Mouse (Mus musculus) heart, embryonic 16.5 days (tissue): Measurements from ENCODE around the gene Cbx6. TPM values are rescaled to one million over a fixed set of nuclear protein-coding genes. Genes with fewer than 3 reads are reported as not detected.

Experiments used
- ATAC-seq: fragments of 200-750 bp; cut with Nextera tagmentation; replicated peaks from 2 replicates; pipeline ENCODE4 v1.8.0; 2017; ENCODE audit warnings: moderate number of reproducible peaks; ENCODE audit not compliant: insufficient read depth, low FRiP score; ENCODE audit errors: extremely low read depth
- H3K27ac ChIP-seq: fragments of 300-500 bp; sonication (generic); 2 replicates; pipeline ENCODE4 v1.5.1; 2014; ENCODE audit warnings: mild to moderate bottlenecking, low read length, control low read depth, moderate library complexity
- H3K27me3 ChIP-seq: fragments of 300-500 bp; sonication (generic); 2 replicates; pipeline ENCODE4 v1.6.1; 2014; ENCODE audit warnings: low read length, mixed read lengths; ENCODE audit not compliant: control insufficient read depth, insufficient read depth
- H3K36me3 ChIP-seq: fragments of 300-500 bp; sonication (generic); 2 replicates; pipeline ENCODE4 v1.6.1; 2014; ENCODE audit not compliant: control insufficient read depth, insufficient read depth
- H3K4me1 ChIP-seq: fragments of 300-500 bp; sonication (generic); 2 replicates; pipeline ENCODE4 v1.6.1; 2014; ENCODE audit warnings: low read length, mixed read lengths; ENCODE audit not compliant: control insufficient read depth, insufficient read depth
- H3K4me2 ChIP-seq: fragments of 300-500 bp; sonication (generic); 2 replicates; pipeline ENCODE4 v1.6.1; 2014; ENCODE audit warnings: low read depth, mild to moderate bottlenecking, control low read depth, low read length
- H3K4me3 ChIP-seq: fragments of 300-500 bp; sonication (generic); 2 replicates; pipeline ENCODE4 v1.5.1; 2014; ENCODE audit warnings: mild to moderate bottlenecking, control low read depth, low read length
- H3K9ac ChIP-seq: fragments of 300-500 bp; sonication (generic); 2 replicates; pipeline ENCODE4 v1.6.1; 2014; ENCODE audit warnings: low read length, control low read depth
- H3K9me3 ChIP-seq: fragments of 300-500 bp; sonication (generic); replicated peaks from 2 replicates; pipeline ENCODE4 v1.6.1; 2016; ENCODE audit warnings: low read length; ENCODE audit not compliant: control insufficient read depth
- WGBS: fragments of 180-500 bp; shearing (Covaris S2); extraction: QIAGEN DNeasy Blood & Tissue Kit; methylation state at CpG from one replicate; pipeline ENCODE4 v1.1.7; 2014; 5-methylcytosine and 5-hydroxymethylcytosine counted together
- polyA plus RNA-seq: library from polyadenylated mRNA; unstranded; fragments of >200 nt; fragmentation: Nextera tagmentation; extraction: Ambion mirVana; gene quantifications from 2 replicates; pipeline ENCODE4 v1.2.1, GENCODE M21; 2015

Gene Cbx6
- polyA plus RNA-seq, 1 experiment from 2014 or later: 57.0 TPM

DNA sequence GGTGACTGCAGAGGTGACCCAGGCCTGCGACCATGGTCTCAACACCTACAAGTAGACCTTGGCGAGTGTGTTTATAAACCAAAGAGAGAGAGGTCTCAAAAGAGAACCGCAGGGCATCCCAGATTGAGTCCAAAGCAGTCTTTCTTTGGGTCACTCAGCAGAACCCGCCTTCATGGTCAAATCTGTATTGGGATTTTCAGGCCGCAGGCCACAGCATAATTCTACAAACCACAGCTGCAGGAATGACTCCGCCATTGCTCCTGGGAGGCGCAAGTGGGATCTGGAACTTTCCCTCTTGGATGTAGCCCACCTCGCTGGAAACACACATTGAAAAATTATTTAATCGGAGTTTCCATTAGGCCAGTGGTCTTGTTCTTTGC, 383 bp upstream of the Cbx6 start:
- Histone ChIP-seq H3K4me1 (peaks cover 30% of the 10 kb centered on the region), H3K27ac (peak overlapping the region; percentile 66), H3K4me3 (peak overlapping the region; percentile 87; the same call in 1 of the 2 replicates), H3K9me3 (no peaks in the 10 kb centered on the region), H3K4me2 (peak overlapping the region; percentile 67), H3K9ac (0 out of 2 replicates have a peak overlapping the region, but pooled peaks have one; percentile 69), H3K36me3 (peaks cover 6% of the 10 kb centered on the region; the same call in 1 of the 2 replicates), H3K27me3 (no peaks in the 10 kb centered on the region)
- ATAC-seq: no peak
- 54% methylated on average over 9 of the region's 9 CpGs for WGBS

DNA sequence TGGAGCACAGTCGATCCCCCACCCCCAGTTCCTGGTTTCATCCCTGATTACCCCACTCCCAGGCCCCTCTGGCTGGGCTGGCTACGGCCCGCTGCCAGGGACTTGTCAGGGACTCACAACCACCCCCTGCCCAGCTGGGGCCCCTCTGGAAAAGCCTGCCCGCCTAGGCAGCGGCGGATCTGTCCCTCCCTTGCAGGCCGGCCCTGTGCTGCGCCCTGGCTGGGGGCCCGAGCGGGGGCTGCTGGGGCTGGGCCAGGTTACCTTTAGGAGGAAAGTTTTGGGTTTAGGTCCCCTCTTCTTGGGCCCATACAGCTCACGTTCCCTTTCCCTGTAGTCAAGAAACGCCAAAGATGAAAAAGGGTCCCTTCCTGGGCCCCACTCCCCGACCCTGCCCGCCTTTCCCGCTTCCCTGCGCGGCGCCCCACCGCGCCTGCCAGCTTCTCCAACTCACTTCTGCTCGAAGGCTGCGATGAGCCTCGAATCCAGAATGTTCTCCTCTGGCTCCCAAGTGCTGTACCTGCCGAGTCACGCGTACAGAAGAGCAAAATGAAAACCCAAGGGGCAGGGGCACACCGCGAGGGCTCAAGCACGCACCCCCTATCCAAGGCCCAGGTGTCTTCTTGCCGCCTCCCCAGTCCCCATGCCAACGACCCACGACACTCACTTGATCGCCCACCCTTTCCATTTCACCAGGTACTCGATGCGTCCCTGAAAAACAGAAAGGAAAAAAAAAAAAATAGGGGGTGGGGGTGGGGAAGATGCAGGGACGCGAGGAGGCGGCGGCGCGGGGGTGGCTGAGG, 1.0 kb downstream of the Cbx6 start:
- Histone ChIP-seq H3K27me3 (no peaks in the 10 kb centered on the region), H3K9me3 (no peaks in the 10 kb centered on the region), H3K4me2 (peak overlapping the region; percentile 67), H3K27ac (peak overlapping the region; percentile 95), H3K4me3 (peak overlapping the region; percentile 87), H3K36me3 (peaks cover 11% of the 10 kb centered on the region; the same call in 1 of the 2 replicates), H3K4me1 (peaks cover 33% of the 10 kb centered on the region), H3K9ac (peak overlapping the region; percentile 93)
- WGBS: under 1% methylated on average over 41 of the region's 41 CpGs
- ATAC-seq: peak; percentile 43

DNA sequence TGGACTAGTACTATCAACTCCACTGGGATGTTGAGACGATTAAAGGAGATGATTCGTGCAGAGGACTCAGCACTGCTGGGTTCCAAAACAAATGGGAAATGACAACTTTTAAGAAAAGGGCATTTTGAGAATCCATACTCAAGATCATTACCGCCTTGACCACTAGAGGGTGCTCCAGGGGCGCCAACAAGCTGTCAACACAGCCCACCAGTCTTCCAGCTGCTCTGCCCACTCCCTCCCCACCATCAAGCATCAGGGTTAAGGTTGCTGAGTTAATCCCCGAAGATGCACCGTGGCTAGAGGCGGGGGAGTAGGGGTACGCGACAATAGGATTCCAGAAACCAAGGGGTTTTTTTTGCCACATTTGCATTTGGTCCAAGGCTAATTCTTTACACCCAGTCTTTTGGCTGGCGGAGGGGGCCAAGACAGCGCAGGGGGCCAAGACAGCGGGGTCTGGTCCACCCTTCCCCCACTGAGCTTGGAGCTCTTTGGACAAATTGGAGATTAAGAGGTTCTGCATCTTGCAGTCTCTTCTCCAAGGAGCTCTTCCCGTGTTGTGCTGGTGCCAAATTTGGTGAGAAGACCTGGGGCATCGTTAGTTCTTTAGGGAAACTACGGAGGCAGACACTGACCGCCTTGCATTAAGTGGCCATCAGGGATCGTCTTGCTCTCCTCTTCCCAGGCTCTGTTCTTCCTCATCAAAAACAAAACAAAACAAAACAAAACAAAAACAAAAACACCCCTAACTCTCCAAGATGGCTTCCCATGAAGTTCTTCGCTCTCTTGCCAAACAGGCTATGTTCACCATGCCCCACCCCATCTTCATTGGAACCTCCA, 2.2 kb downstream of the Cbx6 start:
- Histone ChIP-seq H3K9me3 (no peaks in the 10 kb centered on the region), H3K4me2 (peak overlapping the region; percentile 67), H3K4me3 (peak overlapping the region; percentile 87), H3K9ac (peak overlapping the region; percentile 93), H3K27me3 (no peaks in the 10 kb centered on the region), H3K4me1 (peaks cover 33% of the 10 kb centered on the region), H3K36me3 (peaks cover 17% of the 10 kb centered on the region), H3K27ac (peak overlapping the region; percentile 95)
- WGBS: 31% methylated on average over 18 of the region's 18 CpGs
- ATAC-seq: no peak

- no peak overlapping the region for H3K4me2 ChIP-seq
- H3K4me1 ChIP-seq: peaks cover 35% of the 10 kb centered on the region
- no peaks in the 10 kb centered on the region for H3K27me3 ChIP-seq
- no peak overlapping the region for H3K4me3 ChIP-seq
- no peak for ATAC-seq
- H3K9me3 ChIP-seq: no peaks in the 10 kb centered on the region
- peaks cover 21% of the 10 kb centered on the region for H3K36me3 ChIP-seq
- no peak overlapping the region for H3K9ac ChIP-seq
- WGBS: 12% methylated on average over 4 of the region's 4 CpGs
- no peak overlapping the region for H3K27ac ChIP-seq
Observed at GRCm38 (mm10) chr15:79830388-79830787, 4.1 kb downstream of the Cbx6 start.

- Histone ChIP-seq H3K9me3 (no peaks in the 10 kb centered on the region), H3K4me1 (peaks cover 32% of the 10 kb centered on the region), H3K27ac (no peak overlapping the region), H3K4me2 (no peak overlapping the region), H3K36me3 (peaks cover 21% of the 10 kb centered on the region), H3K4me3 (no peak overlapping the region), H3K27me3 (no peaks in the 10 kb centered on the region), H3K9ac (no peak overlapping the region)
- ATAC-seq: no peak
- 88% methylated on average over 5 of the region's 5 CpGs for WGBS
Observed at GRCm38 (mm10) chr15:79829431-79829830, 5.1 kb downstream of the Cbx6 start.

DNA sequence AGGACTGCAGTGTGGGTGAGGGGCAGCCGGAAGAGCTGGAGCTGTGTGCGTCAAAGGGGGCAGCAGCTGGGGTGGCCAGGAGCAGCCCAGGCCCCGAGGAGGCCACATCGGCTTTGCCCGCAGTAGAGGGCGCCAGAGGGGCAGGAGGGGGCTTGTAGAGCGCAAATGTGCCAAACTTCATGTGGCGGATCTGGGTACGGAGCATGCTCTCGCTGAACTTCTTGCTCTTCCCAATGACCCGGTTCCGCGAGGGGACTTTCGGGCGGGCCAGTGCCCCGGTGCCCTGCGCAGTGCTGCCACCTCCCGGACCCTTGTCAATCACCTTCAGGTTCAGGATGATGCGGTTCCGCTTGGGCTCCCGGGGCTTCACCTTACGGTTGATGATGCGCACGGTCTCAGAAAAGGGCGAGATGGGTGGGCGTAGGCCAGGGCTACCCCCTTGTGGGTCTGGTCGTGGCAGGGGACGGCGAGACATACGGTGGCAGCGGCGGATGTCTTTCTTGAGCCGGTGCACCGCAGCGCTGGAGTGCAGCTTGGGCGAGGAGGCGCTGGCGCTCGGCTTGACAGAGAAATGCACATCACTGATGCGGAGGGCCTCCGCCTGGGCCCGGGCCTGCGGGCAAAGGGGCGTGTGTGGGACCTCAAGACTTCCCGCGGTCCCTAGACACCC, 6.0 kb downstream of the Cbx6 start:
- Histone ChIP-seq H3K36me3 (peaks cover 21% of the 10 kb centered on the region), H3K4me3 (no peak overlapping the region), H3K4me2 (peak overlapping the region; percentile 39; the same call in 1 of the 2 replicates), H3K4me1 (peaks cover 38% of the 10 kb centered on the region), H3K9me3 (no peaks in the 10 kb centered on the region), H3K27ac (no peak overlapping the region), H3K9ac (peak overlapping the region; percentile 17; the same call in 1 of the 2 replicates), H3K27me3 (no peaks in the 10 kb centered on the region)
- no peak for ATAC-seq
- 54% methylated on average over 46 of the region's 46 CpGs for WGBS

- Histone ChIP-seq H3K4me2 (no peak overlapping the region), H3K4me1 (peaks cover 39% of the 10 kb centered on the region), H3K4me3 (no peak overlapping the region), H3K36me3 (peaks cover 24% of the 10 kb centered on the region), H3K9me3 (no peaks in the 10 kb centered on the region), H3K27ac (no peak overlapping the region), H3K27me3 (no peaks in the 10 kb centered on the region), H3K9ac (no peak overlapping the region)
- ATAC-seq: no peak
- 91% methylated on average over 11 of the region's 11 CpGs for WGBS
Observed at GRCm38 (mm10) chr15:79827778-79828210, 6.7 kb downstream of the Cbx6 start.

GRCm38 (mm10) chr15:79827061-79827777, 7.3 kb downstream of the Cbx6 start:
- H3K4me1 ChIP-seq: peaks cover 39% of the 10 kb centered on the region
- no peak for ATAC-seq
- no peak overlapping the region for H3K9ac ChIP-seq
- H3K27me3 ChIP-seq: no peaks in the 10 kb centered on the region
- H3K36me3 ChIP-seq: peaks cover 24% of the 10 kb centered on the region
- WGBS: 87% methylated on average over 14 of the region's 14 CpGs
- no peaks in the 10 kb centered on the region for H3K9me3 ChIP-seq
- no peak overlapping the region for H3K27ac ChIP-seq
- H3K4me3 ChIP-seq: no peak overlapping the region
- no peak overlapping the region for H3K4me2 ChIP-seq
